Mouse (Mus musculus) olfactory bulb, adult 2 months (tissue): ENCODE results near the gene Kpnb1. TPM values are rescaled to one million over a fixed set of nuclear protein-coding genes. Genes with fewer than 3 reads are reported as not detected.
A peak's percentile ranks its signal among the peaks of the same experiment; 100 is the strongest.

Experiments
- H3K27ac ChIP-seq: fragments of 200-500 bp; 2 replicates; pipeline ENCODE4 v1.5.1; 2012; ENCODE audit warnings: low read depth, low read length; ENCODE audit not compliant: insufficient read depth
- H3K4me1 ChIP-seq: fragments of 200-500 bp; 2 replicates; pipeline ENCODE4 v1.6.1; 2012; ENCODE audit warnings: low read length; ENCODE audit not compliant: control insufficient read depth, insufficient read depth
- H3K4me3 ChIP-seq: fragments of 200-500 bp; 2 replicates; pipeline ENCODE4 v1.5.1; 2012; ENCODE audit warnings: mild to moderate bottlenecking, low read depth, low read length, moderate library complexity; ENCODE audit not compliant: insufficient read depth
- CTCF ChIP-seq: fragments of 200-500 bp; IDR thresholded peaks from 2 replicates; pipeline ENCODE4 v1.5.1; 2012; ENCODE audit warnings: low read depth, mild to moderate bottlenecking, low read length, moderate library complexity; ENCODE audit not compliant: insufficient read depth
- POLR2A ChIP-seq: fragments of 200-500 bp; IDR thresholded peaks from 2 replicates; pipeline ENCODE4 v1.6.1; 2012; ENCODE audit warnings: mild to moderate bottlenecking, low read depth, low read length, moderate library complexity; ENCODE audit not compliant: insufficient read depth
- WGBS: fragments of 180-500 bp; shearing (Covaris S2); methylation state at CpG from one replicate; pipeline ENCODE4 v1.1.7; 2018; 5-methylcytosine and 5-hydroxymethylcytosine counted together
- polyA plus RNA-seq: library from polyadenylated mRNA; stranded (reverse); fragments of >200 nt; gene quantifications from 2 replicates; pipeline ENCODE4 v1.2.4, GENCODE M21; 2012; ENCODE audit warnings: low replicate concordance; ENCODE audit not compliant: missing spikeins, insufficient read depth, insufficient read length

Gene Kpnb1
- polyA plus RNA-seq, 1 experiment, result not detected

DNA sequence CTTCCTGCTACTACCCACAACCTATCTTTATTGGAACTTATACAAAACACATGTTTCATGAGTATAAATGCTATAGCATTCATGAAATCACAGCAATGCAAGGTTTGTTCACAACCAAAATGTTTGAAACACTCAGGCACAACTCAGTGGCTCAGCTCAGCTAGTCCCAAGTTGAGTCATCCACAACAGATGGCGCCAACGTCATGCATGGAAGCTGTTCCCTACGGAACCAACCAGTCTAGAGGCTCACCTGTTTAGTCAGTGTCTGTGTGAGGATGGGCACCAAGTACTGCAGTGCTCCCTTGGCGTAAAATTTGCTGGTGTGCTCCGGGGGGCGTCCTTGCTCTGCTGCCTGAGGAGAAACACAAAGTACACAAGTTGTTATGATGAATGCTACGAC is 12.2 kb downstream of the Kpnb1 start:
- TF ChIP-seq POLR2A (no peak), CTCF (no peak)
- 86% methylated on average over 7 of the region's 7 CpGs for WGBS
- no peak overlapping the region for H3K27ac ChIP-seq
- H3K4me1 ChIP-seq, result no peaks in the 10 kb centered on the region
- H3K4me3 ChIP-seq, result no peak overlapping the region

DNA sequence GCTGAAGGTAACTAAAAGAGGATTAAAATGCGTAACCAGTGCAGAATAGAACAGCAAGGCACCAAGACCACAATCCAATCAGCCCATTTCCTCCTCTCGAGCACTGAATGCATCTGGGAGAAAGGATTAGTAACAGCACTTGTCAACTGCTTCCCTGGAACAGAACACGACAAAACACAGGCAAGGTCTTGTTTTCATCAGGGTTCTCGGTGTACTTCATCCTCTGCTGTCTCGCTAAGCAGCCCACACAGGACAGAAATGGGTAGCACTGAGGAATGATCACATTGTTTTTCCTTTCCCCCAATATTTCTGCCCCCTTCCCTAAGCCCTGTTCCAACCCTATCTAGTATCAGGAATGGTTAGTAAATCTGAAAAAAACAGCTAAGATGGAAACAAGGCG is 27.3 kb downstream of the Kpnb1 start:
- Histone ChIP-seq H3K4me1 (no peaks in the 10 kb centered on the region), H3K4me3 (no peak overlapping the region), H3K27ac (no peak overlapping the region)
- WGBS, result 57% methylated on average over 6 of the region's 6 CpGs
- TF ChIP-seq POLR2A, result no peak
- no peak for TF ChIP-seq CTCF

DNA sequence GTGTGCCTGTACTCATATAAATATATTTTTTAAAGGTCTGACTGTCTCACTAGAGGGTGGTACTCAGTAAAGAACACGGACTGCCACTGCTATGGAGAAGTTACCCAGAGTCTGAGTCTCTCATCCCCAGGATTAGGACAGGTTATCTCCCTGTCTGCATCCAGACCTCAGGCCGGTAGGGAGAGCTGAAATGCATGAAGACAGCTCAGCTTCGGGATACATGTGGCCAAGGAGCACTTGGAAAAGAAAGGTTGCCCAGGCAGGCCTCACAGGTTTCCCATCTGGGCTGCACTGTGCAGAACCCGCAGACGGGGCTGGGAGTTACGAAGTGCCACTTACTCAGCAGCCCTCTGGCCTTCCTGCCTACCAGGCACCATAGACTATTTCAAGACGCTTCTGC is 30.7 kb downstream of the Kpnb1 start:
- Histone ChIP-seq H3K4me3 (no peak overlapping the region), H3K4me1 (peaks cover 10% of the 10 kb centered on the region), H3K27ac (no peak overlapping the region)
- 69% methylated on average over 7 of the region's 7 CpGs for WGBS
- TF ChIP-seq CTCF, result no peak
- TF ChIP-seq POLR2A, result no peak

DNA sequence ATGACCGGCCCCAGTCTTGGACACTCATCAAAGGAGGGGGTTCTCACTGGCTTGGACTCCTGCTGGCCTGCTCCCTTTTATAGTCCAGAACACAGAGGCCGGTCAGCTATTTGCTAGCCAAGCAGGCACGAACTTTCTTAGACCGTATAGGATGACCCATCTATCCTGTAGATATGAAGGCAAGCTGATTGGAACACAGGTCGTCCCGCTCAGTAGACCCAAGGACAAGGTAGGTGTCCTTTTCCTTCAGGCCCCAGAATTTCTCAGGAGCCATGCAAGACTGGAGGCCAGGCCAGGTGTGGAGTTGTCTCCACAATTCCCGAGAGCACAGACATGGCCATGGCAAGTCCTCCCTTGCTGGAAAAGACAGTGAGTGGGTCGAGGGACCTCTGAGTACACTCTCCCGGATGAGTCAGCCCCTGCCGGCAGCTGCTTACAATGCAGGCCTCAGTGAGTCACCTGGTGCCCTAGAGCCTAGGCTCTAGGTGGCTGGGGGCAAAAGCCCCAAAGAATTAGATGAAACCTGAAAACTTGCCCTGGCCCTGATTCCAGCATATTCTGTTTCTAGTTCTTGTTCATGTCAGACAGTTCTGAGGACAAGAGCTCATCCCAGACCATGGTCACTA is 34.9 kb downstream of the Kpnb1 start:
- Histone ChIP-seq H3K4me3 (no peak overlapping the region), H3K27ac (no peak overlapping the region), H3K4me1 (peaks cover 28% of the 10 kb centered on the region)
- 38% methylated on average over 10 of the region's 10 CpGs for WGBS
- TF ChIP-seq CTCF (0 out of 2 replicates have a peak, but pooled peaks have one; percentile 36), POLR2A (no peak)

DNA sequence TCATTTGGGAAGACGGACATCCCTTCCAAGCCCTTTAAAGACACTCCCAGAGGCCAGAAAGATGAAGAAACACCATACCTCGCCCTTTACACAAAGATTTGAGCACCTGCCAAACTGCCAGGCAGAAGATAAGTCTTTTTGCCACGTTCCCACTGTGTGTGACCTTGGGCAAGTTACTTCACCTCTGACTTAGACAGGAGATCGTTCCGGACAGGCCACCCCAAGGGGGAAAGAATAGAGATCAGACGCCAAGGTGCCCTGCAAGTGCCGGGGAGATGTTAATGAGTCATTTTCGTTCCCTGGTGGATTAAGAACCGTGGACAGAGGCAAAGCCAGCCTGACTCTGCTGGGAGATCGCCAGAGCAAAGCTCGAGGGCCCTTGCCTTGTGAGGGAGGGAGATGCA is 35.7 kb downstream of the Kpnb1 start:
- Histone ChIP-seq H3K4me1 (peaks cover 28% of the 10 kb centered on the region), H3K4me3 (no peak overlapping the region), H3K27ac (no peak overlapping the region)
- TF ChIP-seq POLR2A (no peak), CTCF (no peak)
- WGBS, result 12% methylated on average over 11 of the region's 11 CpGs

DNA sequence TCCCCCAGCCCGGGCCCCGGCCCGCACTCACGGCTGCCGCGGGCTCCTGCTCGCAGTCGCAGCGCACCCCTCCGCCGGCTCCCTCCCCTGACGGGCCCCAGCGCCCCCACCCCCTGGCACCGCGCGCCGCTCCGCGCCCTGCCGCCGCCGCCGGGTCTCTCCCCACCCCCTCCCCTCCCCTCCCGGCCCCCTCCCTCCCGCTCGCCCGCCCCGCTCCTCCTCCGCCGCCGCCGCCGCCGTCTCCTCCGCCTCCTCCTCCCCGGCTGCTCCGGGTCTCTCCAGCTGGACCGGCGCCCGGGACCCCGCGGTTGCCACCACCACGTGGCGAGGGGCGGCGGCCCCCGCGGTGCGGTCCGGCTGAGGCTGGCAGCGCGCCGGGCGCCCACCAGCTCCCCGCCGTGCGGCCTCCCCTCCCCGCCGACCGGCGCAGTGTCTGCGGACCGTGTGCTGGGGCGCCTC is 36.3 kb downstream of the Kpnb1 start, which contains the start of gene Tbkbp1:
Gene Tbkbp1 (minus strand): TSS at position 153 of the 459 bp plus-strand sequence.
- WGBS, result 1% methylated on average over 32 of the region's 64 CpGs
- Histone ChIP-seq H3K4me1 (peaks cover 28% of the 10 kb centered on the region), H3K4me3 (peak within 1 kb of the TSS; percentile 60), H3K27ac (no peak within 1 kb of the TSS)
- TF ChIP-seq POLR2A (no peak), CTCF (no peak)

DNA sequence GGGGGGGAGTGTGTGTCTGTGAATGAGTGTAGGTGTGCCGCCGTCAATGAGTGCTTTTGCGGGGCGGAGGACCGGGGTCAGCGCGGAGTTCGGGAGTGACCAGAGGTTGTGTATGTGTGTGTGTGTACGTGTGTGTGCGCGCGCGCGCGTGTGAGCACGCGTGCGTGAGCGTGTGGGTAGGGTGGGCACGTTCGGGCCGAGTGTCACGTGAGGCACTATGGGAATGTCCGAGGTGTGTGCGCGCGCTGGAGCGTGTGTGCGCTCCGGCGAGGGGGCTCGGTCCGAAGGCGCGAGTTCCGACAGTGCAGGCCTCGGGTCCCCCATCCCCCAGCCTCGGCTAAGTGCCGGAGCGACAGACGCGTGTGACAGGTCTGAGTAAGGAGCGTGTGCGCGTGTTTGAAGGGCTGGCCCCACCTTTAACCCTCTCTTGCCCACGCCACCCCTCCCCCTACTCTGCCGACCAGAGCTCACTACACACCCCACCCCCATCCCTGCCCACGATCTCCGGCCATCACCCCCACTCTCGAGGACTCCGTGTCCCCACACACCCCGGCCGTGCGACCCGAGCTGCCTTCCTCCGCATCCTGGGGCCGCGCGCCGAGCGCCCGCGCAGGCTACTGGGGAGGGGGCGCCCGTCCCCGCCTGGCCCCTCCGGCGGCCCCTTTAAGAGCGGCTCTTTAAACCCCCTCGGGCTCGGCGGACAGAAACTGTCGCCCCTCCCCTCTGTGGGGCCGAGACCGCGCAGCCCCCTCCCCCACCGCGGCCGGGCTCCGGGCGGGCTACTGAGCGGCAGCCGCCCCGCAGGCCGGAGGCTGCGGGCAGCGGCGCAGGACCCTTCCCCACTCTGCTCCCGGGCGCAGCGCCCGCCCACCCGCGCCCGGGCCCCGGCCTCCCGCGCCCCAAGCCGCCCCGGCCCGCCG is 37.0 kb downstream of the Kpnb1 start:
- no peak overlapping the region for H3K27ac ChIP-seq
- peak overlapping the region; percentile 60 for H3K4me3 ChIP-seq
- peaks cover 28% of the 10 kb centered on the region for H3K4me1 ChIP-seq
- WGBS, result under 1% methylated on average over 98 of the region's 102 CpGs
- TF ChIP-seq CTCF (no peak), POLR2A (no peak)

DNA sequence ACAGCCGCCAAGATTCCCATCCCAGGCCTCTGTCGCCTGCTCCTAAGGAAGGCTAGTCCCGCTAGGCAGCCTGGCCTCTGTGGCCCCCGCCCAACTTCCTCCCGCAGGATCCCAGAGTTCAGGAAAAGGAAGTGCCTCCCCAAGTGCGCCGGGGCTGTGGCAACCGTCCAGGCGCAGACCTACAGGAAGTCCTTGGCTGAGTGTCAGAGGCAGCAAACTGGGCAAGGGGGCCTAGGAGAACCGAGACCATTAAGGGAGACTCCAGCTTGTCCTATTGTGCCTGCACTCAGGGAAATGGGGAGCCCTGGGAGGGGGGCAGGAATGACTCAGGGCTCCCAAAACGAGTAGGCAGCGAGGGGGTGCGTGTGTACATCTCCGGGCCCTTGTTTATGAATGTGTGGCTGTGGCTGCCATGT is 37.7 kb downstream of the Kpnb1 start:
- Histone ChIP-seq H3K27ac (no peak overlapping the region; the same call in 1 of the 2 replicates), H3K4me3 (peak overlapping the region; percentile 60), H3K4me1 (peaks cover 28% of the 10 kb centered on the region)
- 20% methylated on average over 14 of the region's 14 CpGs for WGBS
- no peak for TF ChIP-seq CTCF

DNA sequence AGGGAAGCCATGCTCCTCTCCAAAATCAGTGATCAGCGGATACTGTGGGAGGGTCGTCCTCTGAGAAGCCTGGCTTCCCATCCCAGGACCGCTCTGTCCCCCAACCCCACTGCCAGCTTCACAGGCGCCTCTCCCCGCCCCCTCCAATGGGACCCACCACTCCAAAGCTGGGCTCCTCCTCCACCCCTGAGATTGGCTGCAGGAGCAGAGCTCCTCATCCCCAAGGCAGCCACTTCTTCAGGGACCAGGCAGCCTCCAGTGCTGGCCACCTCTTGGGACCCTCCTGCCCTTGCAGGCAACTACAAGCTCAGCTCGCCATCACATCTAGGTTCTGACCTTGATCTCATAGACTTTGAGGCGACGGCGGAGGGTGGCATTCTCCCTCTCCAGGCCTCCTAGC is 38.7 kb downstream of the Kpnb1 start:
- Histone ChIP-seq H3K4me1 (peaks cover 28% of the 10 kb centered on the region), H3K27ac (no peak overlapping the region)
- 71% methylated on average over 9 of the region's 9 CpGs for WGBS

More for the DNA sequence above, 38.7 kb downstream of the Kpnb1 start:
- TF ChIP-seq CTCF (no peak), POLR2A (no peak)
- H3K4me3 ChIP-seq, result no peak overlapping the region
